Mouse (Mus musculus): Measurements from ENCODE around the gene Cd300a.

GRCm38 (mm10) chr11:114917120-114917519, 27.3 kb downstream of the Cd300a start:
- TF ChIP-seq CTCF (IDR thresholded peaks at IDR 0.05; ENCODE audit: extremely low read depth, insufficient read depth, low read length) (no peak), POLR2A (IDR thresholded peaks at IDR 0.05; ENCODE audit: extremely low read depth, insufficient read depth, low read length) (no peak)
